Mouse (Mus musculus) myocyte (in vitro differentiated cells): ENCODE results near the gene Gmnn. TPM values are rescaled to one million over a fixed set of nuclear protein-coding genes. Genes with fewer than 3 reads are reported as not detected.

Source experiments
- H3K27me3 ChIP-seq: one replicate; pipeline ENCODE4 v1.6.1; 2011; ENCODE audit not compliant: control insufficient read depth, insufficient read depth, insufficient read length
- H3K36me3 ChIP-seq: one replicate; pipeline ENCODE4 v1.6.1; 2011; ENCODE audit not compliant: control insufficient read depth, insufficient read depth
- H3K4me2 ChIP-seq: one replicate; pipeline ENCODE4 v1.6.1; 2011; ENCODE audit warnings: low read depth, control low read depth
- H3K4me3 ChIP-seq: one replicate; pipeline ENCODE4 v1.5.1; 2011; ENCODE audit warnings: mild to moderate bottlenecking, control low read depth, moderate library complexity
- H3K79me2 ChIP-seq: one replicate; pipeline ENCODE4 v1.6.1; 2011; ENCODE audit not compliant: control insufficient read depth, insufficient read depth
- H3ac ChIP-seq: one replicate; pipeline ENCODE4 v1.6.1; 2011; ENCODE audit not compliant: control insufficient read depth, insufficient read length
- CEBPB ChIP-seq: IDR thresholded peaks from 2 replicates; pipeline ENCODE4 v1.6.1; 2011; ENCODE audit warnings: mild to moderate bottlenecking, moderate library complexity; ENCODE audit not compliant: poor library complexity, insufficient read depth, severe bottlenecking
- E2F4 ChIP-seq: IDR thresholded peaks from one replicate; pipeline ENCODE4 v1.6.1; 2011; ENCODE audit warnings: mild to moderate bottlenecking, control low read depth, moderate library complexity; ENCODE audit not compliant: insufficient read depth
- MAX ChIP-seq: IDR thresholded peaks from one replicate; pipeline ENCODE4 v1.6.1; 2011; ENCODE audit warnings: low read depth, mild to moderate bottlenecking, control low read depth
- MYOD1 ChIP-seq, 3 experiments: IDR thresholded peaks; one replicate each; pipeline ENCODE4 v1.6.1; 2011; ENCODE audit warnings: control low read depth in 2 of 3, low read depth in 2 of 3, mild to moderate bottlenecking in 2 of 3, moderate library complexity in 1 of 3; ENCODE audit not compliant: insufficient read length in 2 of 3, control insufficient read depth in 1 of 3
- MYOG ChIP-seq, 3 experiments: IDR thresholded peaks; one replicate each; pipeline ENCODE4 v1.6.1; 2011; ENCODE audit warnings: control low read depth in 2 of 3, low read depth in 2 of 3, mild to moderate bottlenecking in 2 of 3; ENCODE audit not compliant: insufficient read length in 2 of 3, control insufficient read depth in 1 of 3, insufficient read depth in 1 of 3
- POLR2A ChIP-seq: IDR thresholded peaks from one replicate; pipeline ENCODE4 v1.6.1; 2011; ENCODE audit warnings: low read depth, mild to moderate bottlenecking, control low read depth, moderate library complexity; ENCODE audit not compliant: insufficient read length
- POLR2AphosphoS2 ChIP-seq: IDR thresholded peaks from one replicate; pipeline ENCODE4 v1.6.1; 2011; ENCODE audit warnings: low read depth, control low read depth; ENCODE audit not compliant: insufficient read length
- REST ChIP-seq: IDR thresholded peaks from one replicate; pipeline ENCODE4 v1.6.1; 2011; ENCODE audit warnings: mild to moderate bottlenecking, control low read depth, moderate library complexity; ENCODE audit not compliant: insufficient read depth, insufficient read length
- SRF ChIP-seq: IDR thresholded peaks from one replicate; pipeline ENCODE4 v1.6.1; 2011; ENCODE audit warnings: low read depth; ENCODE audit not compliant: control insufficient read depth, insufficient read length
- TCF12 ChIP-seq: IDR thresholded peaks from one replicate; pipeline ENCODE4 v1.6.1; 2011; ENCODE audit warnings: mild to moderate bottlenecking, control low read depth; ENCODE audit not compliant: poor library complexity, insufficient read depth, severe bottlenecking
- TCF3 ChIP-seq: IDR thresholded peaks from one replicate; pipeline ENCODE4 v1.6.1; 2011; ENCODE audit warnings: low read depth, control low read depth; ENCODE audit not compliant: insufficient read length
- USF1 ChIP-seq: IDR thresholded peaks from one replicate; pipeline ENCODE4 v1.6.1; 2011; ENCODE audit warnings: low read depth, mild to moderate bottlenecking, control low read depth, moderate library complexity
- polyA plus RNA-seq: library from polyadenylated mRNA; unstranded; fragments of >200 nt; fragmentation: generic; extraction: Trizol; gene quantifications from one replicate; pipeline ENCODE4 v1.2.1, GENCODE M21; 2012; ENCODE audit warnings: missing spikeins

Gmnn gene
- polyA plus RNA-seq, 1 experiment = 10.8 TPM

GRCm38 (mm10) chr13:24712581-24713130 lies 49.1 kb downstream of the Gmnn start:
- Histone ChIP-seq H3K36me3 (no peaks in the 10 kb centered on the region), H3K4me2 (no peak overlapping the region), H3ac (no peak overlapping the region), H3K4me3 (no peak overlapping the region), H3K27me3 (no peaks in the 10 kb centered on the region), H3K79me2 (no peaks in the 10 kb centered on the region)
- no peak for TF ChIP-seq TCF3
- no peak for TF ChIP-seq CEBPB
- no peak for TF ChIP-seq POLR2A
- TF ChIP-seq SRF = no peak
- TF ChIP-seq MAX = no peak
- no peak for TF ChIP-seq MYOD1 (IDR thresholded peaks at IDR 0.05; ENCODE audit: control insufficient read depth in 1 of 3, insufficient read length in 2 of 3, low read depth in 2 of 3)
- TF ChIP-seq TCF12 = no peak
- no peak for TF ChIP-seq REST
- no peak for TF ChIP-seq POLR2AphosphoS2
- no peak for TF ChIP-seq MYOG (IDR thresholded peaks at IDR 0.05; ENCODE audit: control insufficient read depth in 1 of 3, insufficient read depth in 1 of 3, insufficient read length in 2 of 3, low read depth in 2 of 3)
- TF ChIP-seq USF1 = no peak
- no peak for TF ChIP-seq E2F4

DNA sequence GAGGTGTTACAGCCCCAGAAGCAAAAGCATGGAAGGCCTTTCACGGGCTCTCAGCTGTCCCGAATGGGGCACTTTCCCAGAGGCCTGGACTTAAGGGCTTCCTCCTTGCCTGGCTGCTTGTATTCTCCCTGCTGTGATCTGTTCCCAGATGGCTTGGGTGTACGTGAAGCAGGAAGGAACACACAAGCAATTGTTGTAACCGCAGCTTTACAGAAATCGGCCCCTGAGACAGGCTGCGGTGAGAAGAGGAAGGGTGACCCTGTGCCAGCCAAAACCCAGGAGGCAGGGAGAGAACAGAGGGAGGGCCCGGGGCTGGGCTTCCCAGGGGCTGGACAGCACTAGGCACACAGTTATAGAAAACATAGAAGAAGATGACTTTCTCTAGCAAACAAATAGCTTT lies 50.8 kb downstream of the Gmnn start:
- H3K4me3 ChIP-seq = no peak overlapping the region
- H3K79me2 ChIP-seq = no peaks in the 10 kb centered on the region
- TF ChIP-seq TCF12 (no peak), E2F4 (no peak), MAX (no peak), MYOG (IDR thresholded peaks at IDR 0.05; ENCODE audit: control insufficient read depth in 1 of 3, insufficient read depth in 1 of 3, insufficient read length in 2 of 3, low read depth in 2 of 3) (no peak)
- H3K27me3 ChIP-seq = no peaks in the 10 kb centered on the region
- H3K4me2 ChIP-seq = no peak overlapping the region
- no peak overlapping the region for H3ac ChIP-seq
- H3K36me3 ChIP-seq = no peaks in the 10 kb centered on the region

DNA sequence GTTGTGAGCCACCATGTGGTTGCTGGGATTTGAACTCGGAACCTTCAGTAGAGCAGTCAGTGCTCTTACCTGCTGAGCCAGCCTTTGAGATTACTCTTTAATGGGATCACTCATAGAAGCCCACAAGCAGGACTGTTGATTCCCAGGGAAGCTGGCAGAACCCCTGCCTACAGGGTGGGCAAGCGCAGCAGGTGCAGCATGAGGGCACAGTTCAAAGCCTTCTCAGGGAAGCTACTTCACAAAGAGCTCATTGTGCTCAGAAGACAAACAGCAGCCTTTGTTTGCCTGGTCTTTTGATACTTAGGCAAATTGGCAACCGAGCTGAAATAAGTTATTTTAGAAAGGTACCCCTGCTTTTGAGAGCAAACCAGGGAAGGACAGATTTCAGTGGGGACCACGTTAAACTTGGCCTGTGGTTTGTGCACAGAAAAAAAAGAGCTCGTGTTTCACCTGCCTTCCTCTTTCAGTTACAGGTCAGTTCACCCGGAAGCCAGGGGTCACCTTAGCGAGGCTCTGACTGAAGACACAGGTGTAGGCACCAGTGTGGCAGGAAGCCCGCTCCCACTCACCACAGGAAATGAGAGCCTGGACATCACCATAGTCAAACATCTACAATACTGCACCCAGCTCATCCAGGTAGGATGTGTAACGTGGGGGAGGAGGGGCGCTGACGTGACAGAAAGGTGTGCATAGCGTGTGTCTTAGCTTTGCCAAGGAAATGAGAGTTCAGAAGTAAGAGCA lies 51.9 kb downstream of the Gmnn start:
- Histone ChIP-seq H3K4me3 (no peak overlapping the region), H3ac (no peak overlapping the region), H3K4me2 (no peak overlapping the region), H3K79me2 (no peaks in the 10 kb centered on the region), H3K36me3 (no peaks in the 10 kb centered on the region), H3K27me3 (no peaks in the 10 kb centered on the region)
- TF ChIP-seq USF1 = no peak
- TF ChIP-seq MYOD1 (IDR thresholded peaks at IDR 0.05; ENCODE audit: control insufficient read depth in 1 of 3, insufficient read length in 2 of 3, low read depth in 2 of 3) = no peak
- no peak for TF ChIP-seq SRF
- TF ChIP-seq E2F4 = no peak

DNA sequence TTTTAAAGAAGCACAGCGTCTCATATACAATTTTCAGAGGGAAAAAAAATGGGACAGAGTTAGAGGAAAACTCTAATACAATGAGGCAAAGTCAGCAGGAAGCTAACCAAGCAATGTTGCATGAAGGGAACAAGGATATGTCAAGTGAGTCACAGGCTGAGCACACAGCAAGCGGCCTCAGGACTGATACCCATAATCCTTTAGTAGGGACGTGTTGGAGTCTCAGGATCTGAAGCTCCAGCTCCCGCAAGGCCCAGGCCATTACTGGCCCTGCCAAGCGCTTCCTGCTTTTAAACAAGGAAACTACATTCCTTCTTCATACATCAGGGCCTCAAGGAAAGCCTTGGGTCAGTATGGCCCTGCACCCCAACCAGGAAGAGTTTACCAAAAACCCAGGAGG lies 59.6 kb downstream of the Gmnn start:
- TF ChIP-seq TCF12 (no peak), E2F4 (no peak), USF1 (no peak), CEBPB (no peak), MAX (no peak), REST (no peak), POLR2AphosphoS2 (no peak), TCF3 (no peak), SRF (no peak), MYOG (IDR thresholded peaks at IDR 0.05; ENCODE audit: control insufficient read depth in 1 of 3, insufficient read depth in 1 of 3, insufficient read length in 2 of 3, low read depth in 2 of 3) (no peak)
- no peaks in the 10 kb centered on the region for H3K79me2 ChIP-seq
- H3K27me3 ChIP-seq = peaks cover 9% of the 10 kb centered on the region
- no peak overlapping the region for H3K4me2 ChIP-seq
- no peak overlapping the region for H3K4me3 ChIP-seq
- H3ac ChIP-seq = no peak overlapping the region
- no peaks in the 10 kb centered on the region for H3K36me3 ChIP-seq

Other genes starting within 250 kb of the Gmnn start
- gene Ripor2, start 179.7 kb downstream of the Gmnn start, polyA plus RNA-seq = 1.3 TPM
- 0.07 TPM for gene Armh2, start 20.7 kb downstream of the Gmnn start, polyA plus RNA-seq
- 27.3 TPM for gene BC005537, start 39.7 kb upstream of the Gmnn start, polyA plus RNA-seq
- 67.1 TPM for gene Acot13, start 69.6 kb upstream of the Gmnn start, polyA plus RNA-seq
- 5.4 TPM for gene Tdp2, start 69.8 kb upstream of the Gmnn start, polyA plus RNA-seq
- not detected for gene D130043K22Rik, start 83.2 kb upstream of the Gmnn start, polyA plus RNA-seq
- 0.54 TPM for gene Aldh5a1, start 175.7 kb upstream of the Gmnn start, polyA plus RNA-seq
- 0.04 TPM for gene Gpld1, start 181.2 kb upstream of the Gmnn start, polyA plus RNA-seq